Mouse (Mus musculus) ES-E14 (cell line): ENCODE results near the gene Secisbp2l. TPM values are rescaled to one million over a fixed set of nuclear protein-coding genes. Genes with fewer than 3 reads are reported as not detected.

ENCODE experiments used
- DNase-seq: peaks from one replicate; pipeline ENCODE4 v3.0.0-alpha.2; 2013; ENCODE audit warnings: low read depth, low spot score
- H3K27ac ChIP-seq: 2 replicates; pipeline ENCODE4 v1.5.1; 2012; ENCODE audit warnings: low read depth, mild to moderate bottlenecking, low read length, moderate library complexity, mixed read lengths; ENCODE audit not compliant: poor library complexity, insufficient read depth, severe bottlenecking
- H3K36me3 ChIP-seq: 2 replicates; pipeline ENCODE4 v1.6.1; 2012; ENCODE audit warnings: mild to moderate bottlenecking, low read length, moderate library complexity, mixed read lengths; ENCODE audit not compliant: control insufficient read depth, poor library complexity, insufficient read depth, severe bottlenecking
- H3K4me1 ChIP-seq, 2 experiments: fragments of 150-350 bp in 1 of 2; sonication (generic) in 1 of 2; 2 replicates each; pipeline ENCODE4 v1.6.1; 2012; ENCODE audit warnings: low read length in 2 of 2, mild to moderate bottlenecking in 1 of 2, mixed read lengths in 1 of 2; ENCODE audit not compliant: control insufficient read depth in 2 of 2, insufficient read depth in 2 of 2, poor library complexity in 1 of 2
- H3K4me3 ChIP-seq, 2 experiments: fragments of 150-350 bp in 1 of 2; sonication (generic) in 1 of 2; 2 replicates each; pipeline ENCODE4 v1.5.1; 2012; ENCODE audit warnings: low read length in 2 of 2, low read depth in 1 of 2, mild to moderate bottlenecking in 1 of 2, mixed read lengths in 1 of 2; ENCODE audit not compliant: insufficient read depth in 1 of 2, poor library complexity in 1 of 2, severe bottlenecking in 1 of 2
- H3K9ac ChIP-seq: 2 replicates; pipeline ENCODE4 v1.6.1; 2012; ENCODE audit warnings: low read depth, mild to moderate bottlenecking, low read length, mixed read lengths; ENCODE audit not compliant: poor library complexity, insufficient read depth, severe bottlenecking
- H3K9me3 ChIP-seq: fragments of 150-350 bp; sonication (generic); 2 replicates; pipeline ENCODE4 v1.6.1; 2012; ENCODE audit warnings: low read depth, mild to moderate bottlenecking, low read length; ENCODE audit not compliant: control insufficient read depth, insufficient read depth
- CHD2 ChIP-seq: IDR thresholded peaks from 2 replicates; pipeline ENCODE4 v1.6.1; 2014; ENCODE audit warnings: mild to moderate bottlenecking, low read depth, low read length, inconsistent platforms
- HCFC1 ChIP-seq: IDR thresholded peaks from 2 replicates; pipeline ENCODE4 v1.6.1; 2012; ENCODE audit warnings: low read length, inconsistent platforms, borderline replicate concordance; ENCODE audit not compliant: insufficient read depth
- MAFK ChIP-seq: IDR thresholded peaks from 2 replicates; pipeline ENCODE4 v1.6.1; 2014; ENCODE audit warnings: mild to moderate bottlenecking, low read depth, low read length, inconsistent platforms; ENCODE audit not compliant: insufficient read depth
- ZC3H11A ChIP-seq: IDR thresholded peaks from 2 replicates; pipeline ENCODE4 v1.6.1; 2012; ENCODE audit warnings: low read depth, mild to moderate bottlenecking, inconsistent platforms, low read length, borderline replicate concordance
- ZNF384 ChIP-seq: IDR thresholded peaks from 2 replicates; pipeline ENCODE4 v1.6.1; 2012; ENCODE audit warnings: low read depth, low read length, inconsistent platforms
- in situ Hi-C, 2 experiments: fragments of 600-800 bp; cut with MboI; formaldehyde crosslinking; loops; one replicate each; pipeline ENCODE4 v1.15.1; 2025; ENCODE audit warnings: low sequenced_read_pairs in 2 of 2, inconsistent platforms in 1 of 2; ENCODE audit not compliant: unreplicated experiment in 2 of 2
- total RNA-seq: library from RNA; depleted of rRNA; stranded (reverse); fragments of 300-350 nt; gene quantifications from 2 replicates; pipeline ENCODE4 v1.2.3, GENCODE M21; 2012

The Secisbp2l gene
- total RNA-seq, 1 experiment = 14.9 TPM

DNA sequence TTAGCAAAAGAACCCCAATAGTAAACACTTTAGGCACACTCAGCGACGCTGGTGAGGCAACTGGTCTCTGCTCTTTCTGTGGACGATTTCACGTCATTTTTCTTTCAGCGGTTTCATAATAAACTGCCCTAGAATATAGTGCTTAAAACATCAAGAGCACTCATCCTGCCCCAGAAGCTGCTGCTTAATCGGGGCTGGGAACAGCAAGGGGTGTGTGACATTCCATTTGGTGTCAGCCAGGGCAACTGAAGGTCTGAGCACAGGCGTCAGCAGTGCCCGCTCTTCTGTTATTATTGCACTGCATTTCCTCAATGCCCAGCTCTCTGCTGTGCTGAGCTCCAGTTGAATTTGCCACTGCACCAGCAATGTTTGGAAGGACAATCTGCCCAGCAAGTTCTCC lies 18.4 kb upstream of the Secisbp2l start:
- Histone ChIP-seq H3K9me3 (no peaks in the 10 kb centered on the region), H3K27ac (no peak overlapping the region), H3K9ac (no peak overlapping the region), H3K4me1 (peaks cover 0 to 6% of the 10 kb centered on the region in 2 experiments; a peak in 3 of 4 replicates), H3K36me3 (no peaks in the 10 kb centered on the region), H3K4me3 (no peak overlapping the region)
- in situ Hi-C loops = no loop called here
- no peak for DNase-seq
- TF ChIP-seq MAFK = no peak
- no peak for TF ChIP-seq CHD2
- no peak for TF ChIP-seq ZC3H11A
- no peak for TF ChIP-seq HCFC1
- no peak for TF ChIP-seq ZNF384

DNA sequence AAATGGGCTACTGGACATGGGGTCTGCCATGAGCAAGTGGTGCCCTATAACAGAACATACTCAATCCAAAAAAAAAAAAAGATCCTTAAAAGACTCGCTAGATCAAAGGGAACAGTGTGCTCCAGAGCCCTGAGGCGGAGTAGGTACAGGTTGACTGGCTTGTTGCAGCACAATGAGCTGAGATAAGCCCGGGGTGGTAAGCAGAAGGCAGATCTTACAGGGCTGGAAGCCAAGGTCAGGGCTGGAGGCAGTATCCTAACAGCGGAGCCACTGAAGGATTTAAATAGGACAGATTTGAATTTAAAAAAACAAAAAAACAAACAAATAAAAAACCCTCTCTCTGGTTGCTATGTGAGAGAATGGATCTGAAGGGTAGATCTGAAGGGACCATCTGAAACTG lies 17.8 kb upstream of the Secisbp2l start:
- no peak overlapping the region for H3K27ac ChIP-seq
- H3K9ac ChIP-seq = no peak overlapping the region
- TF ChIP-seq CHD2 (no peak), HCFC1 (no peak), ZNF384 (no peak), ZC3H11A (no peak), MAFK (no peak)
- peaks cover 0 to 6% of the 10 kb centered on the region in 2 experiments; a peak in 3 of 4 replicates for H3K4me1 ChIP-seq
- DNase-seq = no peak
- no peaks in the 10 kb centered on the region for H3K36me3 ChIP-seq
- H3K9me3 ChIP-seq = no peaks in the 10 kb centered on the region
- H3K4me3 ChIP-seq = no peak overlapping the region
- in situ Hi-C loops = no loop called here

DNA sequence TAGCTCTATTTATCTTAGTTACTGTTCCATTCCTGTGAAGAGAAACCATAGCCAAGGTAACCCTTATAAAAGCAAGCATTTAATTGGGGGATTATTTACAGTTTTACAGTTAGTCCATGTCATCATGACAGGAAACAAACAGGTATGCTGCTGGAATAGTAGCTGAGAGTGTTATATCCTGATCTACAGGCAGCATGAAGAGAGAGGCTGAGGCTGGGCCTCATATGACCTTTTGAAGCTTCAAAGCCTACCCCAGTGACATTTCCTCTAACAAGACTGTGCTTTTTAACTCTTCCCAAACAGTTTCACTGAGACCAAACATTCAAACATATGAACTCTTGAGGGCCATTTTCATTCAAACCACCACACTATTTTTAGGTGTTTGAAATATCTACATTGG lies 15.2 kb upstream of the Secisbp2l start:
- in situ Hi-C loops = no loop called here
- no peak for TF ChIP-seq HCFC1

DNA sequence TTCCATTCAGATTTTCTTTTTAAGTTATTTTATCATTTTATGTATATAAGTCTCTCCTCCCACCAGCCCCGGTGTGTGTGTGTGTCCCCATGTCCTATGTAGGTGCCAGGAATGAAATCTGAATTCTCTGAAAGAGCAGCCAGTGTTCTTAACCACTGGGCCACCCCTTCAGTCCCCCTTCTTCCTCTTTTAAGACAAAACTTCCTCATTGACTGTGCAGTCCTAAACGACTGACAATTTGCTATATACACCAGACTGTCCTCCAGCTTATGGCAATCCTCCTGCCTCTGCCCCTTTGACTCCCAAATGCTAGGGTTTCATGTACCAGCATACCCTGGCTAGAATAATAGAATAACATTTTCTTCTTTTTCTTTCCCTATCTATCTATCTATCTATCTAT lies 12.4 kb upstream of the Secisbp2l start:
- in situ Hi-C loops = no loop called here
- no peak overlapping the region for H3K4me3 ChIP-seq
- DNase-seq = no peak
- no peak overlapping the region for H3K9ac ChIP-seq
- no peaks in the 10 kb centered on the region for H3K9me3 ChIP-seq
- TF ChIP-seq HCFC1 (no peak), ZNF384 (no peak), MAFK (no peak), CHD2 (no peak), ZC3H11A (no peak)
- no peak overlapping the region for H3K27ac ChIP-seq
- H3K4me1 ChIP-seq = 0 out of 4 replicates have a peak, but pooled peaks cover 0 to 2% of the 10 kb centered on the region in 2 experiments
- no peaks in the 10 kb centered on the region for H3K36me3 ChIP-seq

More for the DNA sequence above, 15.2 kb upstream of the Secisbp2l start:
- Histone ChIP-seq H3K4me1 (peaks cover 0 to 4% of the 10 kb centered on the region in 2 experiments; a peak in 2 of 4 replicates), H3K27ac (no peak overlapping the region), H3K36me3 (no peaks in the 10 kb centered on the region), H3K9ac (no peak overlapping the region), H3K9me3 (no peaks in the 10 kb centered on the region), H3K4me3 (no peak overlapping the region)
- no peak for DNase-seq

DNA sequence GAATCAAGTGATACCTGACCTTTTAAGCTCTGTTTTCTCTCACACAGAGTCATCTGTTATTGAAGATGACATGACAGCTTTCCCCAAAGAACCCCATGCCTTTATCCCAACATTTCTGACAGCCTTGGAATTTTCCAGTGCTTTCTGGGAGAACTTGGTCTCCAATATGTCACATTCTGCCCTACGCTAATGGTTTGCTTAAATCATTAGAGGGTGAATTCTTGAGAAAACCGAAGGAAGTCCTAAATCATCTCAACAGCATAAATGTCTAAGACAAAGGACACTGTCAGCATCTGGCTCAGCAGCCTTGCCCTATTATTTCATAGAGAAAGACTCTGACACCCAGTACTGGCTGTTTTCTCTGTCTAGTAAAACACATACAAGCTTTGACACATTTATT lies 11.5 kb upstream of the Secisbp2l start:
- DNase-seq = no peak
- no peak overlapping the region for H3K4me3 ChIP-seq
- H3K9ac ChIP-seq = no peak overlapping the region
- TF ChIP-seq ZNF384 = no peak
- TF ChIP-seq HCFC1 = no peak
- TF ChIP-seq ZC3H11A = no peak
- TF ChIP-seq CHD2 = no peak
- TF ChIP-seq MAFK = no peak
- no peaks in the 10 kb centered on the region for H3K4me1 ChIP-seq
- in situ Hi-C loops = no loop called here
- no peaks in the 10 kb centered on the region for H3K36me3 ChIP-seq
- no peaks in the 10 kb centered on the region for H3K9me3 ChIP-seq
- H3K27ac ChIP-seq = no peak overlapping the region
